Mouse (Mus musculus) olfactory bulb, adult 2 months (tissue): ENCODE measurements around the gene Macc1.

ENCODE experiments used
- CTCF ChIP-seq: fragments of 200-500 bp; IDR thresholded peaks from 2 replicates; pipeline ENCODE4 v1.5.1; 2012; ENCODE audit warnings: low read depth, mild to moderate bottlenecking, low read length, moderate library complexity; ENCODE audit not compliant: insufficient read depth
- POLR2A ChIP-seq: fragments of 200-500 bp; IDR thresholded peaks from 2 replicates; pipeline ENCODE4 v1.6.1; 2012; ENCODE audit warnings: mild to moderate bottlenecking, low read depth, low read length, moderate library complexity; ENCODE audit not compliant: insufficient read depth

- TF ChIP-seq CTCF (no peak), POLR2A (no peak)
Observed at GRCm38 (mm10) chr12:119390192-119390684, 76.2 kb downstream of the Macc1 start.
